Mouse (Mus musculus): Measurements from ENCODE around the gene Gcnt4. TPM values are rescaled to one million over a fixed set of nuclear protein-coding genes. Genes with fewer than 3 reads are reported as not detected.
"Not testable (repeated sequence)": the region's sequence is repeated elsewhere in the genome, so short reads cannot be mapped to it uniquely, and the experiment has no call there.

The Gcnt4 gene
- total and polyA plus RNA-seq, 3 experiments: not detected

- dilution Hi-C loops (cut with MboI; ENCODE audit: extremely low pct_ligation_motif_present, extremely low pct_unique_long_range_greater_than_20kb, low sequenced_read_pairs): no loop called here
Measured at GRCm38 (mm10) chr13:96937059-96937558, 12.6 kb downstream of the Gcnt4 start.

GRCm38 (mm10) chr13:96939680-96940079, 15.2 kb downstream of the Gcnt4 start:
- dilution Hi-C loops (cut with MboI; ENCODE audit: extremely low pct_ligation_motif_present, extremely low pct_unique_long_range_greater_than_20kb, low sequenced_read_pairs) (no loop called here), in situ Hi-C loops (cut with MboI; ENCODE audit: low pct_ligation_motif_present, low pct_unique_long_range_greater_than_20kb, low sequenced_read_pairs) (no loop called here)
- Histone ChIP-seq H3K4me3 (replicated peaks in 1 of 3; ENCODE audit: low read depth in 2 of 3, low read length in 2 of 3, poor library complexity in 1 of 3) (no peak overlapping the region), H3K27me3 (replicated peaks) (no peaks in the 10 kb centered on the region), H3K9me3 (replicated peaks; ENCODE audit: low read length) (no peaks in the 10 kb centered on the region), H3K9ac (ENCODE audit: insufficient read depth, low read depth) (no peak overlapping the region), H3K4me2 (ENCODE audit: insufficient read depth, low read depth, poor library complexity, severe bottlenecking) (no peak overlapping the region), H3K4me1 (ENCODE audit: control insufficient read depth in 1 of 2, insufficient read depth in 2 of 2) (no peaks in the 10 kb centered on the region), H3K36me3 (replicated peaks in 1 of 2; ENCODE audit: control insufficient read depth in 1 of 2, insufficient read depth in 1 of 2, low read length in 1 of 2) (no peaks in the 10 kb centered on the region), H3K79me2 (replicated peaks; ENCODE audit: control insufficient read depth, extremely low read depth, insufficient read depth, poor library complexity, severe bottlenecking) (no peaks in the 10 kb centered on the region), H3K27ac (ENCODE audit: insufficient read depth, low read depth) (no peak overlapping the region)
- DNase-seq (ENCODE audit: extremely low read depth): no peak
- TF ChIP-seq ZNF384 (IDR thresholded peaks at IDR 0.05; ENCODE audit: low read depth, low read length) (no peak), CTCF (conservative IDR thresholded peaks at IDR 0.05 in 1 of 2, IDR thresholded peaks at IDR 0.05 in 1 of 2; ENCODE audit: low read depth in 2 of 2, low read length in 2 of 2) (no peak), ZMIZ1 (IDR thresholded peaks at IDR 0.05; ENCODE audit: low read depth, low read length) (no peak), MXI1 (IDR thresholded peaks at IDR 0.05; ENCODE audit: low read depth, low read length) (no peak)

More at GRCm38 (mm10) chr13:96937059-96937558, 12.6 kb downstream of the Gcnt4 start:
- Histone ChIP-seq H3K4me3 (replicated peaks in 1 of 3; ENCODE audit: low read depth in 2 of 3, low read length in 2 of 3, poor library complexity in 1 of 3) (no peak overlapping the region), H3K79me2 (replicated peaks; ENCODE audit: control insufficient read depth, extremely low read depth, insufficient read depth, poor library complexity, severe bottlenecking) (no peaks in the 10 kb centered on the region), H3K9me3 (replicated peaks; ENCODE audit: low read length) (no peaks in the 10 kb centered on the region), H3K9ac (ENCODE audit: insufficient read depth, low read depth) (no peak overlapping the region), H3K4me2 (ENCODE audit: insufficient read depth, low read depth, poor library complexity, severe bottlenecking) (no peak overlapping the region), H3K36me3 (replicated peaks in 1 of 2; ENCODE audit: control insufficient read depth in 1 of 2, insufficient read depth in 1 of 2, low read length in 1 of 2) (no peaks in the 10 kb centered on the region), H3K27ac (ENCODE audit: insufficient read depth, low read depth) (no peak overlapping the region), H3K27me3 (replicated peaks) (no peaks in the 10 kb centered on the region), H3K4me1 (ENCODE audit: control insufficient read depth in 1 of 2, insufficient read depth in 2 of 2) (no peaks in the 10 kb centered on the region)
- DNase-seq (ENCODE audit: extremely low read depth): no peak
- TF ChIP-seq BHLHE40 (IDR thresholded peaks at IDR 0.05; ENCODE audit: low read depth, low read length) (no peak), E2F4 (IDR thresholded peaks at IDR 0.05; ENCODE audit: insufficient replicate concordance, low read depth, low read length) (no peak), PAX5 (IDR thresholded peaks at IDR 0.05; ENCODE audit: low read length) (no peak), CHD2 (IDR thresholded peaks at IDR 0.05; ENCODE audit: low read length) (no peak), IRF4 (IDR thresholded peaks at IDR 0.05; ENCODE audit: low read depth, low read length) (no peak), ZKSCAN1 (IDR thresholded peaks at IDR 0.05; ENCODE audit: borderline replicate concordance, low read depth, low read length) (no peak), USF1 (IDR thresholded peaks at IDR 0.05; ENCODE audit: low read depth, low read length) (no peak), NRF1 (IDR thresholded peaks at IDR 0.05; ENCODE audit: low read depth, low read length) (no peak), ELF1 (IDR thresholded peaks at IDR 0.05; ENCODE audit: low read depth, low read length) (no peak), CTCF (conservative IDR thresholded peaks at IDR 0.05 in 1 of 2, IDR thresholded peaks at IDR 0.05 in 1 of 2; ENCODE audit: low read depth in 2 of 2, low read length in 2 of 2) (no peak; a peak in 1 of 4 replicates), ZC3H11A (IDR thresholded peaks at IDR 0.05; ENCODE audit: low read depth, low read length) (no peak), USF2 (conservative IDR thresholded peaks at IDR 0.05; ENCODE audit: low read depth, low read length) (no peak)
- in situ Hi-C loops (cut with MboI; ENCODE audit: low pct_ligation_motif_present, low pct_unique_long_range_greater_than_20kb, low sequenced_read_pairs): no loop called here

- DNase-seq (ENCODE audit: extremely low read depth); H3K4me2 ChIP-seq (ENCODE audit: insufficient read depth, low read depth, poor library complexity, severe bottlenecking); H3K27ac ChIP-seq (ENCODE audit: insufficient read depth, low read depth); H3K79me2 ChIP-seq (replicated peaks; ENCODE audit: control insufficient read depth, extremely low read depth, insufficient read depth, poor library complexity, severe bottlenecking); H3K9me3 ChIP-seq (replicated peaks; ENCODE audit: low read length); in situ Hi-C loops (cut with MboI; ENCODE audit: low pct_ligation_motif_present, low pct_unique_long_range_greater_than_20kb, low sequenced_read_pairs); H3K9ac ChIP-seq (ENCODE audit: insufficient read depth, low read depth); H3K4me1 ChIP-seq (ENCODE audit: control insufficient read depth in 1 of 2, insufficient read depth in 2 of 2); H3K27me3 ChIP-seq (replicated peaks); dilution Hi-C loops (cut with MboI; ENCODE audit: extremely low pct_ligation_motif_present, extremely low pct_unique_long_range_greater_than_20kb, low sequenced_read_pairs); H3K4me3 ChIP-seq (replicated peaks in 1 of 3; ENCODE audit: low read depth in 2 of 3, low read length in 2 of 3, poor library complexity in 1 of 3); H3K36me3 ChIP-seq (replicated peaks in 1 of 2; ENCODE audit: control insufficient read depth in 1 of 2, insufficient read depth in 1 of 2, low read length in 1 of 2): not testable (repeated sequence)
Measured at GRCm38 (mm10) chr13:96941481-96941880, 17.0 kb downstream of the Gcnt4 start.

Measured in CH12.LX (cell line).